Mouse (Mus musculus) liver, embryonic 12.5 days (tissue): ENCODE measurements around the gene Fer1l4. TPM values are rescaled to one million over a fixed set of nuclear protein-coding genes. Genes with fewer than 3 reads are reported as not detected.
A peak's percentile ranks its signal among the peaks of the same experiment; 100 is the strongest.

Experiments used
- ATAC-seq: fragments of 200-750 bp; cut with Nextera tagmentation; 2 replicates; pipeline ENCODE4 v1.8.0; 2017; ENCODE audit warnings: moderate number of reproducible peaks, mild to moderate bottlenecking, moderate library complexity
- H3K27ac ChIP-seq: fragments of 300-500 bp; sonication (generic); 2 replicates; pipeline ENCODE4 v1.5.1; 2016; ENCODE audit warnings: mild to moderate bottlenecking
- H3K27me3 ChIP-seq: fragments of 300-500 bp; sonication (generic); replicated peaks from 2 replicates; pipeline ENCODE4 v1.6.1; 2016; ENCODE audit warnings: mild to moderate bottlenecking, moderate library complexity
- H3K36me3 ChIP-seq: fragments of 300-500 bp; sonication (generic); 2 replicates; pipeline ENCODE4 v1.6.1; 2016; ENCODE audit warnings: mild to moderate bottlenecking, moderate library complexity
- H3K4me1 ChIP-seq: fragments of 300-500 bp; sonication (generic); 2 replicates; pipeline ENCODE4 v1.6.1; 2016
- H3K4me2 ChIP-seq: fragments of 300-500 bp; sonication (generic); 2 replicates; pipeline ENCODE4 v1.6.1; 2016; ENCODE audit warnings: mild to moderate bottlenecking, moderate library complexity
- H3K4me3 ChIP-seq: fragments of 300-500 bp; sonication (generic); 2 replicates; pipeline ENCODE4 v1.5.1; 2016; ENCODE audit warnings: mild to moderate bottlenecking, moderate library complexity
- H3K9ac ChIP-seq: fragments of 300-500 bp; sonication (generic); 2 replicates; pipeline ENCODE4 v1.6.1; 2016; ENCODE audit warnings: mild to moderate bottlenecking, moderate library complexity
- H3K9me3 ChIP-seq: fragments of 300-500 bp; sonication (generic); replicated peaks from 2 replicates; pipeline ENCODE4 v1.6.1; 2016; ENCODE audit warnings: mild to moderate bottlenecking, moderate library complexity
- WGBS: fragments of 180-500 bp; shearing (Covaris S2); methylation state at CpG from one replicate; pipeline ENCODE4 v1.1.7; 2016; ENCODE audit not compliant: insufficient replicate concordance; 5-methylcytosine and 5-hydroxymethylcytosine counted together
- polyA plus RNA-seq: library from polyadenylated mRNA; unstranded; fragments of >200 nt; fragmentation: Nextera tagmentation; extraction: Ambion mirVana; gene quantifications from 2 replicates; pipeline ENCODE4 v1.2.1, GENCODE M21; 2016

Fer1l4 gene
- polyA plus RNA-seq, 1 experiment from 2014 or later, result not detected

GRCm38 (mm10) chr2:156067916-156068315 lies 15.2 kb upstream of the Fer1l4 start:
- 83% methylated on average over 10 of the region's 10 CpGs for WGBS
- no peak overlapping the region for H3K4me2 ChIP-seq
- H3K9me3 ChIP-seq, result no peaks in the 10 kb centered on the region
- ATAC-seq, result no peak
- no peak overlapping the region for H3K4me3 ChIP-seq
- peaks cover 25% of the 10 kb centered on the region for H3K4me1 ChIP-seq
- H3K36me3 ChIP-seq, result peaks cover 48% of the 10 kb centered on the region
- H3K27ac ChIP-seq, result no peak overlapping the region
- no peaks in the 10 kb centered on the region for H3K27me3 ChIP-seq
- H3K9ac ChIP-seq, result no peak overlapping the region

- H3K27me3 ChIP-seq, result no peaks in the 10 kb centered on the region
- H3K9me3 ChIP-seq, result no peaks in the 10 kb centered on the region
- peaks cover 31% of the 10 kb centered on the region for H3K36me3 ChIP-seq
- peak overlapping the region; percentile 70 for H3K4me3 ChIP-seq
- WGBS, result 31% methylated on average over 10 of the region's 10 CpGs
- H3K9ac ChIP-seq, result peak overlapping the region; percentile 77
- no peak for ATAC-seq
- H3K27ac ChIP-seq, result 0 out of 2 replicates have a peak overlapping the region, but pooled peaks have one; percentile 43
- H3K4me1 ChIP-seq, result peaks cover 25% of the 10 kb centered on the region
- peak overlapping the region; percentile 98 for H3K4me2 ChIP-seq
Measured at GRCm38 (mm10) chr2:156066126-156066525, 13.4 kb upstream of the Fer1l4 start.

- peak within 1 kb of the TSS; percentile 98 for H3K4me2 ChIP-seq
- H3K27me3 ChIP-seq, result no peaks in the 10 kb centered on the region
- H3K4me3 ChIP-seq, result peak within 1 kb of the TSS; percentile 70
- H3K27ac ChIP-seq, result peak within 1 kb of the TSS; percentile 76
- peak; percentile 81 for ATAC-seq
- under 1% methylated on average over 67 of the region's 81 CpGs for WGBS
- H3K36me3 ChIP-seq, result peaks cover 24% of the 10 kb centered on the region
- H3K9me3 ChIP-seq, result no peaks in the 10 kb centered on the region
- peak within 1 kb of the TSS; percentile 77 for H3K9ac ChIP-seq
- peaks cover 25% of the 10 kb centered on the region for H3K4me1 ChIP-seq
Measured at GRCm38 (mm10) chr2:156065099-156066041, 12.6 kb upstream of the Fer1l4 start, which contains the start of gene Spag4. TSS of gene Spag4 (plus strand) at chr2:156065175.

- Histone ChIP-seq H3K4me3 (no peak overlapping the region), H3K36me3 (no peaks in the 10 kb centered on the region), H3K27ac (no peak overlapping the region), H3K4me1 (peaks cover 7% of the 10 kb centered on the region), H3K9me3 (no peaks in the 10 kb centered on the region), H3K27me3 (peaks cover 77% of the 10 kb centered on the region), H3K9ac (no peak overlapping the region), H3K4me2 (peak overlapping the region; percentile 35)
- 10% methylated on average over 19 of the region's 19 CpGs for WGBS
- no peak for ATAC-seq
Measured at GRCm38 (mm10) chr2:156047929-156048328, 4.8 kb downstream of the Fer1l4 start.

- H3K9ac ChIP-seq, result no peak overlapping the region
- no peak overlapping the region for H3K4me3 ChIP-seq
- H3K36me3 ChIP-seq, result no peaks in the 10 kb centered on the region
- no peak overlapping the region for H3K27ac ChIP-seq
- H3K27me3 ChIP-seq, result peaks cover 42% of the 10 kb centered on the region
- WGBS, result 62% methylated on average over 8 of the region's 8 CpGs
- H3K4me2 ChIP-seq, result no peak overlapping the region
- ATAC-seq, result no peak
- H3K9me3 ChIP-seq, result no peaks in the 10 kb centered on the region
- peaks cover 4% of the 10 kb centered on the region for H3K4me1 ChIP-seq
Measured at GRCm38 (mm10) chr2:156042903-156043302, 9.8 kb downstream of the Fer1l4 start.

DNA sequence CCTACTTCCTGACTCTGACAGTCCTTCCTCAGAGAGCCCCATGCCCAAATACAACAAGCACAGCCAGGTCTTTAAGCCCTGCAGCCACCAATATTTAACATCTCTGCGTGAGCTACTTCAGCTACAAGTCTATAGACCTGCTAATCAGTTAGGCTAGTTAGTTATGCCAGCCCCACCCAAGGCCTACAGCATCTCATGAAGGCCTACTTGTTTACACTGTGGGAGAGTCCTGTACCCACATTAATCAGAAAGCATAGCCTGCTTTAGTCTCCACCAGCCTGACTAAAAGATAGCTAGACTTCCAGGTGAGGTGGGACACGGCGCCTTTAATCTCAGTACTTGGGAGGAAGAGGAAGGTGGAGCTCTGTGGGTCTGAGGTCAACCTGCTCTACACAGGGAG lies 13.4 kb downstream of the Fer1l4 start:
- H3K4me1 ChIP-seq, result no peaks in the 10 kb centered on the region
- H3K36me3 ChIP-seq, result no peaks in the 10 kb centered on the region
- H3K9ac ChIP-seq, result no peak overlapping the region
- H3K27ac ChIP-seq, result no peak overlapping the region
- H3K27me3 ChIP-seq, result peaks cover 38% of the 10 kb centered on the region
- no peak for ATAC-seq
- no peak overlapping the region for H3K4me2 ChIP-seq
- 76% methylated on average over 3 of the region's 3 CpGs for WGBS
- H3K9me3 ChIP-seq, result no peaks in the 10 kb centered on the region
- no peak overlapping the region for H3K4me3 ChIP-seq

GRCm38 (mm10) chr2:156025482-156025881 lies 27.3 kb downstream of the Fer1l4 start:
- no peak for ATAC-seq
- H3K4me3 ChIP-seq, result no peak overlapping the region
- peaks cover 38% of the 10 kb centered on the region for H3K4me1 ChIP-seq
- H3K4me2 ChIP-seq, result no peak overlapping the region
- H3K9ac ChIP-seq, result no peak overlapping the region
- H3K27me3 ChIP-seq, result no peaks in the 10 kb centered on the region
- H3K36me3 ChIP-seq, result no peaks in the 10 kb centered on the region
- no peaks in the 10 kb centered on the region for H3K9me3 ChIP-seq
- no peak overlapping the region for H3K27ac ChIP-seq

GRCm38 (mm10) chr2:156021765-156022164 lies 31.0 kb downstream of the Fer1l4 start:
- peak; percentile 47 for ATAC-seq
- no peak overlapping the region for H3K4me3 ChIP-seq
- no peak overlapping the region; the same call in 1 of the 2 replicates for H3K9ac ChIP-seq
- H3K4me2 ChIP-seq, result peak overlapping the region; percentile 13
- 58% methylated on average over 2 of the region's 2 CpGs for WGBS
- peaks cover 48% of the 10 kb centered on the region for H3K4me1 ChIP-seq
- H3K27me3 ChIP-seq, result no peaks in the 10 kb centered on the region
- peaks cover 31% of the 10 kb centered on the region for H3K36me3 ChIP-seq
- no peaks in the 10 kb centered on the region for H3K9me3 ChIP-seq
- H3K27ac ChIP-seq, result peak overlapping the region; percentile 81

DNA sequence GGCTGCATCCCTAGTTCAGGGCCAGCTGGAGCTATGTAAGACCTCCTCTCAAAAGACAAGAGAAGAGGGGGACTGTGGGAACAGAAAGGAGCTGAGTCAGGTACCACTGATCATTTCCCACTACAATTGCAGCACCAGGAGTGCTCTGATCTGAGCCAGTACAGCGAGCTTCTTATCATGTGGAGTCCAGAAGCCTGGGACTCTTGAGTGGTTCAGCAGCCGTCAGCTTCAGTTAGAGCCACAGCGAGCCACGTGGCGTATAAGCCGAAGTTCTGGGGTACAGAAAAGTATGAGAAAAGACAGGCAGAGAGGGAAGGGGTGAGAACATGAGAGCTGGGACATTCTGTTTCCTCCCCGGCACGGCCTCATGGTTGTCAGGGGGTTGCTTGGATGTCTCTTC lies 31.5 kb downstream of the Fer1l4 start:
- Histone ChIP-seq H3K9me3 (no peaks in the 10 kb centered on the region), H3K4me1 (peaks cover 48% of the 10 kb centered on the region), H3K4me3 (no peak overlapping the region), H3K27me3 (no peaks in the 10 kb centered on the region), H3K27ac (peak overlapping the region; percentile 81), H3K36me3 (peaks cover 36% of the 10 kb centered on the region), H3K9ac (peak overlapping the region; percentile 13; the same call in 1 of the 2 replicates), H3K4me2 (peak overlapping the region; percentile 13)
- 38% methylated on average over 8 of the region's 8 CpGs for whole genome bisulfite sequencing
- ATAC-seq, result peak; percentile 80

- Histone ChIP-seq H3K9ac (no peak overlapping the region), H3K9me3 (no peaks in the 10 kb centered on the region), H3K4me2 (no peak overlapping the region), H3K27me3 (no peaks in the 10 kb centered on the region), H3K4me1 (peaks cover 37% of the 10 kb centered on the region), H3K36me3 (peaks cover 67% of the 10 kb centered on the region), H3K4me3 (no peak overlapping the region), H3K27ac (no peak overlapping the region)
- no peak for ATAC-seq
- WGBS, result 85% methylated on average over 3 of the region's 3 CpGs
Measured at GRCm38 (mm10) chr2:156018106-156018505, 34.6 kb downstream of the Fer1l4 start.

DNA sequence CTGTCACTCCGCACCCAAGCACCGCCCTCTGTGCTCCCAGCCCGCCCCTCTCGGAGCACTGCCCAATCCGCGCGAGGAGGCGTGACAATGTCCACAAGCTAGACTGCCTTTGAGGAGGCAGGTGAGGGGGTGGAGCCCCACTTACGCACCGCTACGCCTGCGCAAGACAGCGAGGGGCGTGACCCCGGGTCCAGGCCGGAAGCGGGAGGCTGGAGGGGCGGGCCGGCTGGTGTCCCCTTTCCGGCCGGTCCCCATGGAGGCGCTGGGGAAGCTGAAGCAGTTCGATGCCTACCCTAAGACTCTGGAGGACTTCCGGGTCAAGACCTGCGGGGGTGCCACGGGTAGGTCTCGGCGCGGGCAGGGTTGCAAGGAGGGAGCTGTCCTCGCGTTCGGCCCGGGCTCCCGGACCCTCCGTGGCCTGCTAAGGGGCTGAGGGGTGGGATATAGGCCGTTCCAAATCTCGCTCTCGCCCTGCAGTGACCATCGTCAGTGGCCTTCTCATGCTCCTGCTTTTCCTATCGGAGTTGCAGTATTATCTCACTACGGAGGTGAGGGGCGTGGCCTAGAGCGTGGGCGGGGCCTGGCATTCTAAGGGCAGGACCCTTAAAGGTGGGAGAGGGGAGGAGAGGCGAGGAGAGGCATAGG lies 44.7 kb downstream of the Fer1l4 start, which contains the start of the genes 6430550D23Rik and Ergic3:
6430550D23Rik (minus strand) TSS at position 90 of the 645 bp plus-strand sequence.
Ergic3 (plus strand) TSS at position 158 of the 645 bp plus-strand sequence.
- Histone ChIP-seq H3K27ac (peak within 1 kb of the TSS; percentile 92), H3K9me3 (no peaks in the 10 kb centered on the region), H3K9ac (peak within 1 kb of the TSS; percentile 89), H3K4me2 (peak within 1 kb of the TSS; percentile 88), H3K4me1 (peaks cover 17% of the 10 kb centered on the region), H3K27me3 (no peaks in the 10 kb centered on the region), H3K36me3 (peaks cover 40% of the 10 kb centered on the region), H3K4me3 (peak within 1 kb of the TSS; percentile 93)
- 1% methylated on average over 45 of the region's 45 CpGs for WGBS
- ATAC-seq, result peak; percentile 100

- H3K27ac ChIP-seq, result no peak overlapping the region
- H3K4me3 ChIP-seq, result no peak overlapping the region
- H3K9me3 ChIP-seq, result no peaks in the 10 kb centered on the region
- H3K4me1 ChIP-seq, result peaks cover 17% of the 10 kb centered on the region
- H3K27me3 ChIP-seq, result no peaks in the 10 kb centered on the region
- no peak overlapping the region for H3K9ac ChIP-seq
- H3K36me3 ChIP-seq, result peaks cover 29% of the 10 kb centered on the region
- H3K4me2 ChIP-seq, result no peak overlapping the region
- WGBS, result 89% methylated on average over 4 of the region's 4 CpGs
- no peak for ATAC-seq
Measured at GRCm38 (mm10) chr2:156005393-156005792, 47.4 kb downstream of the Fer1l4 start.
